ENCODE assay signal across 28 mouse cellular contexts in the genomic region with DNA sequence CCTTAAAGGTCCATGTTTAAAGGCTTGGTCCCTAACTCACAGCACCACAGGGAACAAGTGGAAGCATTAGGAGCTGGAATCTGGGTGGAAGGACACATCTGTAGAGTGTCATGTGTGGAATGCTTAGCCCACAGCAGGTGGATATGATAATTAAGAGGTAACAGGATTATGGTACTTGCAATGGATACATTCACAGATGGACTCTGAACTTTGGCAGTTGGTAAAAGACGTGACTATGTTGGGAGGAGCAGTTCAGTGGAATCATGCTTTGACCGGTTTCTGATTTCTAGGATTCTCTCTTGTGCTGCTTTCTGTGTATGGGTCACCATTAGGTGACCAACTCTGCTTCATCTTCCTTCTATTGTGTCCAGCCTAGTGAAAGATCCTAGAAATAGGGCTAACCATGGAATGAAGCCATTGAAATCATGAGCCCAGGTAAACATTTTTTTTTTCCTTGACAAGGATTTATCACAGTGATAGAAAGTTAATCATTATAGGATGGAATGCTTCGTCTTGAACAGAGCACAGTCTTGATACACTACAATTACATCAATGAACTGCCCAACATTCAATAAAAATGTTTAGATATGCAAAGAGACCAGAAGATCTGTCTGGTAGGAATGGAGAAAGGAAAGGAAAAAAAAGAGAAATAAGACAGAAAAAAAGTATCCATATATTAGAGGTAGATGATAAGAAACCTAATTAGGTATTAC.
"Had no signal": no experiment of that assay in that cellular context is flagged by ENCODE, and none has a peak within 500 bp of the region (broad histone marks: within the 10 kb centered on the region; RNA-seq: fewer than 3 reads in every experiment).

No protein-coding gene starts in this region.

- H3K4me1 ChIP-seq: embryonic facial prominence, embryonic 10.5 days; embryonic facial prominence, embryonic 15.5 days; forebrain, embryonic 10.5 days; forebrain, embryonic 12.5 days; forebrain, embryonic 13.5 days; forebrain, embryonic 15.5 days had no signal

- DNase-seq: cerebellum, adult 2 months; cerebellum, adult 8-10 months; cerebellum, adult 9-10 months; cerebellum, adult 9-11 months; cerebellum, postnatal 10 days; cerebellum, postnatal 14 days; cerebellum, postnatal 25 days; cerebellum, postnatal 36 days; embryo, embryonic 11 days; gastrocnemius, adult 2 months; gastrocnemius, postnatal 10 days; gastrocnemius, postnatal 14 days; gastrocnemius, postnatal 25 days; gastrocnemius, postnatal 36 days; heart, adult 11 months; heart, adult 18-20 months; heart, adult 2 months had no signal

- H3K4me3 ChIP-seq: embryonic facial prominence, embryonic 10.5 days; embryonic facial prominence, embryonic 12.5 days; embryonic facial prominence, embryonic 13.5 days; embryonic facial prominence, embryonic 15.5 days; erythroblast, embryonic 14.5 days; forebrain, embryonic 10.5 days; forebrain, embryonic 12.5 days; forebrain, embryonic 13.5 days; forebrain, embryonic 15.5 days; gastrocnemius, adult 2 months; heart, adult 2 months had no signal

- H3K36me3 ChIP-seq: embryonic facial prominence, embryonic 10.5 days; embryonic facial prominence, embryonic 12.5 days; embryonic facial prominence, embryonic 13.5 days; embryonic facial prominence, embryonic 15.5 days; forebrain, embryonic 10.5 days; forebrain, embryonic 12.5 days; forebrain, embryonic 15.5 days had no signal

- H3K9me3 ChIP-seq: embryonic facial prominence, embryonic 10.5 days; embryonic facial prominence, embryonic 12.5 days; embryonic facial prominence, embryonic 13.5 days; embryonic facial prominence, embryonic 15.5 days; forebrain, embryonic 10.5 days; forebrain, embryonic 12.5 days; forebrain, embryonic 13.5 days; forebrain, embryonic 15.5 days had no signal

- H3K9ac ChIP-seq: embryonic facial prominence, embryonic 12.5 days; embryonic facial prominence, embryonic 13.5 days; embryonic facial prominence, embryonic 15.5 days; forebrain, embryonic 12.5 days; forebrain, embryonic 13.5 days; forebrain, embryonic 15.5 days had no signal

- H3K4me2 ChIP-seq: embryonic facial prominence, embryonic 12.5 days; embryonic facial prominence, embryonic 13.5 days; embryonic facial prominence, embryonic 15.5 days; forebrain, embryonic 12.5 days; forebrain, embryonic 13.5 days; forebrain, embryonic 15.5 days had no signal

- H3K27me3 ChIP-seq: embryonic facial prominence, embryonic 12.5 days; embryonic facial prominence, embryonic 13.5 days; embryonic facial prominence, embryonic 15.5 days; forebrain, embryonic 12.5 days; forebrain, embryonic 13.5 days; forebrain, embryonic 15.5 days had no signal

- ATAC-seq: forebrain, embryonic 13.5 days; forebrain, embryonic 14.5 days; forebrain, embryonic 15.5 days; forebrain, embryonic 16.5 days had no signal

- H3K27ac ChIP-seq: embryonic facial prominence, embryonic 10.5 days; embryonic facial prominence, embryonic 12.5 days; embryonic facial prominence, embryonic 13.5 days; embryonic facial prominence, embryonic 15.5 days; forebrain, embryonic 10.5 days; forebrain, embryonic 12.5 days; forebrain, embryonic 13.5 days; forebrain, embryonic 15.5 days; gastrocnemius, adult 2 months; heart, adult 2 months had no signal
